Comparison of ENCODE assay signal across 25 mouse cellular contexts in genomic region chr10:23270502-23270901, GRCm38 (mm10).
"Had no signal": no experiment of that assay in that cellular context is flagged by ENCODE, and none has a peak within 500 bp of the region (broad histone marks: within the 10 kb centered on the region; RNA-seq: fewer than 3 reads in every experiment).

No protein-coding gene starts in this region.

- H3K27me3 ChIP-seq: limb, embryonic 13.5 days; liver, embryonic 12.5 days; liver, embryonic 15.5 days; lung, embryonic 15.5 days; megakaryocyte, embryonic 14.5 days; neural tube, embryonic 13.5 days had no signal

- ATAC-seq: intestine, postnatal 0 days; liver, embryonic 12.5 days had no signal

- H3K4me1 ChIP-seq: limb, embryonic 10.5 days; limb, embryonic 13.5 days; liver, embryonic 12.5 days; liver, embryonic 15.5 days; lung, embryonic 15.5 days; megakaryocyte, embryonic 14.5 days had no signal

- DNase-seq: kidney, adult 2 months; kidney, postnatal 25 days; layer of hippocampus, adult 9-11 months; liver; lung, adult 18-20 months; lung, postnatal 10 days; lung, postnatal 36 days; right cerebral cortex, adult 18-20 months; right cerebral cortex, postnatal 14 days; right cerebral cortex, postnatal 4 days; thymus, adult 2 months; thymus, postnatal 14 days; thymus, postnatal 4 days had no signal

- H3K4me3 ChIP-seq: layer of hippocampus, adult 2 months; limb, embryonic 10.5 days; limb, embryonic 13.5 days; liver, embryonic 12.5 days; liver, embryonic 15.5 days; lung, embryonic 15.5 days; megakaryocyte, embryonic 14.5 days; myocyte; neural tube, embryonic 13.5 days had no signal

- H3K9ac ChIP-seq: limb, embryonic 13.5 days; liver, embryonic 12.5 days; liver, embryonic 15.5 days; lung, embryonic 15.5 days; neural tube, embryonic 13.5 days had no signal

- H3K36me3 ChIP-seq: limb, embryonic 10.5 days; limb, embryonic 13.5 days; liver, embryonic 12.5 days; liver, embryonic 15.5 days; lung, embryonic 15.5 days; neural tube, embryonic 13.5 days had no signal

- H3K4me2 ChIP-seq: limb, embryonic 13.5 days; liver, embryonic 12.5 days; liver, embryonic 15.5 days; lung, embryonic 15.5 days; neural tube, embryonic 13.5 days had no signal

- H3K9me3 ChIP-seq: limb, embryonic 10.5 days; limb, embryonic 13.5 days; liver, embryonic 15.5 days; lung, embryonic 15.5 days; neural tube, embryonic 13.5 days had no signal

- H3K27ac ChIP-seq: kidney, postnatal 0 days; layer of hippocampus, adult 2 months; limb, embryonic 10.5 days; limb, embryonic 13.5 days; liver, embryonic 12.5 days; liver, embryonic 15.5 days; lung, embryonic 15.5 days; neural tube, embryonic 13.5 days; stomach, postnatal 0 days had no signal
